Mouse (Mus musculus) limb, embryonic 12.5 days (tissue): ENCODE measurements around the gene Faim2. TPM values are rescaled to one million over a fixed set of nuclear protein-coding genes. Genes with fewer than 3 reads are reported as not detected.

ENCODE experiments used
- ATAC-seq: fragments of 200-750 bp; cut with Nextera tagmentation; 2 replicates; pipeline ENCODE4 v1.8.0; 2017; ENCODE audit warnings: low read depth, moderate TSS enrichment; ENCODE audit not compliant: insufficient number of reproducible peaks, insufficient read depth, low FRiP score, low TSS enrichment
- H3K27ac ChIP-seq: fragments of 300-500 bp; sonication (generic); 2 replicates; pipeline ENCODE4 v1.5.1; 2016; ENCODE audit warnings: mild to moderate bottlenecking, moderate library complexity
- H3K27me3 ChIP-seq: fragments of 300-500 bp; sonication (generic); 2 replicates; pipeline ENCODE4 v1.6.1; 2016; ENCODE audit warnings: mild to moderate bottlenecking, moderate library complexity
- H3K36me3 ChIP-seq: fragments of 300-500 bp; sonication (generic); 2 replicates; pipeline ENCODE4 v1.6.1; 2016; ENCODE audit warnings: mild to moderate bottlenecking, moderate library complexity
- H3K4me1 ChIP-seq: fragments of 300-500 bp; sonication (generic); replicated peaks from 2 replicates; pipeline ENCODE4 v1.6.1; 2016
- H3K4me2 ChIP-seq: fragments of 300-500 bp; sonication (generic); 2 replicates; pipeline ENCODE4 v1.6.1; 2016; ENCODE audit warnings: mild to moderate bottlenecking, moderate library complexity
- H3K4me3 ChIP-seq: fragments of 300-500 bp; sonication (generic); replicated peaks from 2 replicates; pipeline ENCODE4 v1.5.1; 2016; ENCODE audit warnings: mild to moderate bottlenecking
- H3K9ac ChIP-seq: fragments of 300-500 bp; sonication (generic); replicated peaks from 2 replicates; pipeline ENCODE4 v1.6.1; 2016; ENCODE audit warnings: mild to moderate bottlenecking, moderate library complexity
- H3K9me3 ChIP-seq: fragments of 300-500 bp; sonication (generic); 2 replicates; pipeline ENCODE4 v1.6.1; 2016; ENCODE audit warnings: mild to moderate bottlenecking, moderate library complexity
- WGBS: fragments of 180-500 bp; shearing (Covaris S2); methylation state at CpG from one replicate; pipeline ENCODE4 v1.1.7; 2016; 5-methylcytosine and 5-hydroxymethylcytosine counted together
- polyA plus RNA-seq: library from polyadenylated mRNA; unstranded; fragments of >200 nt; fragmentation: Nextera tagmentation; extraction: Ambion mirVana; gene quantifications from 2 replicates; pipeline ENCODE4 v1.2.1, GENCODE M21; 2016

Gene Faim2
- polyA plus RNA-seq, 1 experiment from 2014 or later: 0.24 TPM

GRCm38 (mm10) chr15:99457606-99458401 lies 70.2 kb downstream of the Faim2 start, which contains the start of gene Nckap5l:
Gene Nckap5l, minus strand, starts transcription at chr15:99457748.
- peak; percentile 92 for ATAC-seq
- Histone ChIP-seq H3K4me1 (peaks cover 38% of the 10 kb centered on the region), H3K4me3 (peak within 1 kb of the TSS; percentile 84), H3K9me3 (no peaks in the 10 kb centered on the region), H3K27ac (peak within 1 kb of the TSS; percentile 93), H3K9ac (peak within 1 kb of the TSS; percentile 78), H3K4me2 (peak within 1 kb of the TSS; percentile 76), H3K27me3 (no peaks in the 10 kb centered on the region), H3K36me3 (peaks cover 32% of the 10 kb centered on the region)
- 2% methylated on average over 45 of the region's 45 CpGs for WGBS

- H3K9ac ChIP-seq: peak overlapping the region; percentile 78
- H3K27ac ChIP-seq: peak overlapping the region; percentile 93
- peaks cover 38% of the 10 kb centered on the region for H3K4me1 ChIP-seq
- peak overlapping the region; percentile 84 for H3K4me3 ChIP-seq
- no peaks in the 10 kb centered on the region for H3K27me3 ChIP-seq
- WGBS: under 1% methylated on average over 37 of the region's 43 CpGs
- no peaks in the 10 kb centered on the region for H3K9me3 ChIP-seq
- peak overlapping the region; percentile 76 for H3K4me2 ChIP-seq
- H3K36me3 ChIP-seq: peaks cover 39% of the 10 kb centered on the region
- ATAC-seq: peak; percentile 44
These were observed 70.9 kb downstream of the Faim2 start for GRCm38 (mm10) chr15:99456963-99457605.

GRCm38 (mm10) chr15:99456338-99456962 lies 71.5 kb downstream of the Faim2 start:
- H3K9ac ChIP-seq: peak overlapping the region; percentile 78
- 20% methylated on average over 7 of the region's 7 CpGs for WGBS
- peaks cover 45% of the 10 kb centered on the region for H3K36me3 ChIP-seq
- ATAC-seq: no peak
- H3K4me3 ChIP-seq: peak overlapping the region; percentile 84
- peak overlapping the region; percentile 93 for H3K27ac ChIP-seq
- peak overlapping the region; percentile 76 for H3K4me2 ChIP-seq
- no peaks in the 10 kb centered on the region for H3K27me3 ChIP-seq
- H3K9me3 ChIP-seq: no peaks in the 10 kb centered on the region
- peaks cover 38% of the 10 kb centered on the region for H3K4me1 ChIP-seq

GRCm38 (mm10) chr15:99455415-99455814 lies 72.5 kb downstream of the Faim2 start:
- Histone ChIP-seq H3K9me3 (no peaks in the 10 kb centered on the region), H3K9ac (no peak overlapping the region; the same call in 1 of the 2 replicates)

GRCm38 (mm10) chr15:99454585-99455279 lies 73.2 kb downstream of the Faim2 start:
- peaks cover 41% of the 10 kb centered on the region for H3K4me1 ChIP-seq
- H3K27ac ChIP-seq: peak overlapping the region; percentile 93; the same call in 1 of the 2 replicates
- H3K9ac ChIP-seq: no peak overlapping the region; the same call in 1 of the 2 replicates
- H3K27me3 ChIP-seq: no peaks in the 10 kb centered on the region
- WGBS: 80% methylated on average over 7 of the region's 7 CpGs
- H3K4me3 ChIP-seq: peak overlapping the region; percentile 84; the same call in 1 of the 2 replicates
- ATAC-seq: no peak
- no peaks in the 10 kb centered on the region for H3K9me3 ChIP-seq
- peak overlapping the region; percentile 76 for H3K4me2 ChIP-seq
- peaks cover 53% of the 10 kb centered on the region for H3K36me3 ChIP-seq

More at GRCm38 (mm10) chr15:99455415-99455814, 72.5 kb downstream of the Faim2 start:
- no peak for ATAC-seq
- Histone ChIP-seq H3K27me3 (no peaks in the 10 kb centered on the region), H3K4me2 (peak overlapping the region; percentile 76), H3K27ac (peak overlapping the region; percentile 93; the same call in 1 of the 2 replicates), H3K36me3 (peaks cover 55% of the 10 kb centered on the region), H3K4me3 (peak overlapping the region; percentile 84), H3K4me1 (peaks cover 38% of the 10 kb centered on the region)
- 74% methylated on average over 3 of the region's 3 CpGs for WGBS

GRCm38 (mm10) chr15:99453153-99453900 lies 74.6 kb downstream of the Faim2 start:
- H3K4me1 ChIP-seq: peaks cover 50% of the 10 kb centered on the region
- WGBS: 74% methylated on average over 11 of the region's 11 CpGs
- H3K27ac ChIP-seq: 0 out of 2 replicates have a peak overlapping the region, but pooled peaks have one; percentile 12
- no peak for ATAC-seq
- H3K27me3 ChIP-seq: no peaks in the 10 kb centered on the region
- no peak overlapping the region for H3K4me2 ChIP-seq
- no peak overlapping the region for H3K9ac ChIP-seq
- H3K9me3 ChIP-seq: no peaks in the 10 kb centered on the region
- H3K4me3 ChIP-seq: no peak overlapping the region
- peaks cover 60% of the 10 kb centered on the region for H3K36me3 ChIP-seq

- H3K4me1 ChIP-seq: peaks cover 34% of the 10 kb centered on the region
- H3K4me2 ChIP-seq: no peak overlapping the region
- H3K27me3 ChIP-seq: no peaks in the 10 kb centered on the region
- no peak overlapping the region for H3K9ac ChIP-seq
- 83% methylated on average over 8 of the region's 8 CpGs for WGBS
- H3K9me3 ChIP-seq: no peaks in the 10 kb centered on the region
- H3K36me3 ChIP-seq: peaks cover 70% of the 10 kb centered on the region
- 0 out of 2 replicates have a peak overlapping the region, but pooled peaks have one; percentile 32 for H3K27ac ChIP-seq
- ATAC-seq: no peak
- H3K4me3 ChIP-seq: no peak overlapping the region
These were observed 78.1 kb downstream of the Faim2 start for GRCm38 (mm10) chr15:99449751-99450280.

- Histone ChIP-seq H3K27me3 (no peaks in the 10 kb centered on the region), H3K9ac (peak overlapping the region; percentile 5; the same call in 1 of the 2 replicates), H3K4me3 (no peak overlapping the region), H3K4me2 (no peak overlapping the region), H3K4me1 (peaks cover 32% of the 10 kb centered on the region), H3K36me3 (peaks cover 74% of the 10 kb centered on the region), H3K27ac (0 out of 2 replicates have a peak overlapping the region, but pooled peaks have one; percentile 32), H3K9me3 (no peaks in the 10 kb centered on the region)
- WGBS: 57% methylated on average over 9 of the region's 9 CpGs
- peak; percentile 48; the same call in 1 of the 2 replicates for ATAC-seq
These were observed 78.7 kb downstream of the Faim2 start for GRCm38 (mm10) chr15:99449131-99449750.
